Mouse (Mus musculus) small intestine, adult 2 months (tissue): ENCODE measurements around the gene Rasa2.

ENCODE experiments used
- CTCF ChIP-seq: fragments of 200-500 bp; IDR thresholded peaks from 2 replicates; pipeline ENCODE4 v1.5.1; 2012; ENCODE audit warnings: low read depth, mild to moderate bottlenecking, control low read depth, inconsistent platforms, low read length, moderate library complexity, mixed read lengths; ENCODE audit not compliant: insufficient replicate concordance, insufficient read length; ENCODE audit errors: extremely low read depth
- POLR2A ChIP-seq: fragments of 200-500 bp; IDR thresholded peaks from 2 replicates; pipeline ENCODE4 v1.6.1; 2012; ENCODE audit warnings: low read depth, mild to moderate bottlenecking, control low read depth, inconsistent platforms, low read length, moderate library complexity

GRCm38 (mm10) chr9:96589346-96589745 is 42.1 kb downstream of the Rasa2 start:
- no peak for TF ChIP-seq CTCF
- TF ChIP-seq POLR2A: no peak
